Mouse (Mus musculus) hindbrain, embryonic 12.5 days (tissue): ENCODE measurements around the gene Rarg. TPM values are rescaled to one million over a fixed set of nuclear protein-coding genes. Genes with fewer than 3 reads are reported as not detected.

Experiments
- ATAC-seq: fragments of 200-750 bp; cut with Nextera tagmentation; 2 replicates; pipeline ENCODE4 v1.8.0; 2017; ENCODE audit warnings: moderate TSS enrichment; ENCODE audit not compliant: low FRiP score
- H3K27ac ChIP-seq: fragments of 300-500 bp; sonication (generic); 2 replicates; pipeline ENCODE4 v1.5.1; 2016; ENCODE audit warnings: mild to moderate bottlenecking
- H3K27me3 ChIP-seq: fragments of 300-500 bp; sonication (generic); 2 replicates; pipeline ENCODE4 v1.6.1; 2016; ENCODE audit warnings: mild to moderate bottlenecking
- H3K36me3 ChIP-seq: fragments of 300-500 bp; sonication (generic); 2 replicates; pipeline ENCODE4 v1.6.1; 2016; ENCODE audit warnings: mild to moderate bottlenecking
- H3K4me1 ChIP-seq: fragments of 300-500 bp; sonication (generic); 2 replicates; pipeline ENCODE4 v1.6.1; 2016
- H3K4me2 ChIP-seq: fragments of 300-500 bp; sonication (generic); replicated peaks from 2 replicates; pipeline ENCODE4 v1.6.1; 2016; ENCODE audit warnings: mild to moderate bottlenecking
- H3K4me3 ChIP-seq: fragments of 300-500 bp; sonication (generic); 2 replicates; pipeline ENCODE4 v1.5.1; 2016; ENCODE audit warnings: mild to moderate bottlenecking
- H3K9ac ChIP-seq: fragments of 300-500 bp; sonication (generic); 2 replicates; pipeline ENCODE4 v1.6.1; 2016; ENCODE audit warnings: mild to moderate bottlenecking, moderate library complexity
- H3K9me3 ChIP-seq: fragments of 300-500 bp; sonication (generic); replicated peaks from 2 replicates; pipeline ENCODE4 v1.6.1; 2016; ENCODE audit warnings: mild to moderate bottlenecking
- WGBS: fragments of 180-500 bp; shearing (Covaris S2); methylation state at CpG from one replicate; pipeline ENCODE4 v1.1.7; 2016; 5-methylcytosine and 5-hydroxymethylcytosine counted together
- polyA plus RNA-seq: library from polyadenylated mRNA; unstranded; fragments of >200 nt; fragmentation: Nextera tagmentation; extraction: Ambion mirVana; gene quantifications from 2 replicates; pipeline ENCODE4 v1.2.1, GENCODE M21; 2016

Gene Rarg
- polyA plus RNA-seq, 1 experiment from 2014 or later = 42.2 TPM

DNA sequence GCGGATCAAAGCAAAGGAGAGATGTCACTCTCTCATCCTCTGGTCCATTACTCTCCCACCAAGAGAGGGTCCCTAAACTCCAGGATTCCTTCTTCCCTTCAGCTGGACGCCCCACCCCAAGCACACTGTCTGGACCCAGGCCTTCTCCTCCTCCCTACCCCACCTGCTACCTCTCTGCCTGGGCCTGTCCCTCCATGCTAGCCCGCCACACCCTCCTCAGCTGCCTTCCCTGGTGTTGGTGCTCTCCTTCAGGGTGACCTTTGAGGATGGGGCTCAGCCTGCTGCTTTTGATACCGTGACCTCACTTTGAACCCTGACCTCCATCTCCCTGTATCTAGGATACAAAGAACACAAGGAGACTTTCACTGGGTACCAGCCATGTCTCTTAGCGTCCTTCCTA, 6.8 kb downstream of the Rarg start:
- peaks cover 30% of the 10 kb centered on the region for H3K4me1 ChIP-seq
- H3K4me3 ChIP-seq = no peak overlapping the region
- H3K36me3 ChIP-seq = no peaks in the 10 kb centered on the region
- peaks cover 85% of the 10 kb centered on the region for H3K27me3 ChIP-seq
- H3K4me2 ChIP-seq = no peak overlapping the region
- 57% methylated on average over 5 of the region's 5 CpGs for WGBS
- no peaks in the 10 kb centered on the region for H3K9me3 ChIP-seq
- H3K27ac ChIP-seq = no peak overlapping the region
- ATAC-seq = no peak
- H3K9ac ChIP-seq = no peak overlapping the region

DNA sequence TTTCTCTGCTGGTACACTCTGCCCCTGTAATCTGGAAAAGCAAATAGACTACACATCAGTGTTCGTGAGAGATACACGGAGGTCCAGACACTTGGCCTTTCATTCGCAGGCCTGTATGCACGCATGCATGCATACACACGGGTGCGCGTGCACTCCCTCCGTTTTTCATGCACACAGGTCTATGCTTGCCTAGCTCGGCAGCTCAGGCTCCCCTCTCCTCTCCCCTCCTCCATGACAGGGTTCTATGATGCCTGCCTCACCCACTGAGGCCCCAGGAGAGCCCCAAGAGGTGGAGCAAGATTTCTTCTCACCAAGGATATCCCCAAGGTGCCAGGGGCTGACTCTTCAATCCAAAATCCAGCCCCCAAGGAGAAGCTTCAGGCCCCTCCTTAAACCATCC, 7.3 kb downstream of the Rarg start:
- 43% methylated on average over 9 of the region's 9 CpGs for WGBS
- Histone ChIP-seq H3K27me3 (peaks cover 85% of the 10 kb centered on the region), H3K4me1 (peaks cover 33% of the 10 kb centered on the region), H3K9ac (no peak overlapping the region), H3K4me3 (no peak overlapping the region), H3K4me2 (peak overlapping the region; percentile 97), H3K27ac (peak overlapping the region; percentile 81), H3K9me3 (no peaks in the 10 kb centered on the region), H3K36me3 (no peaks in the 10 kb centered on the region)
- ATAC-seq = no peak

DNA sequence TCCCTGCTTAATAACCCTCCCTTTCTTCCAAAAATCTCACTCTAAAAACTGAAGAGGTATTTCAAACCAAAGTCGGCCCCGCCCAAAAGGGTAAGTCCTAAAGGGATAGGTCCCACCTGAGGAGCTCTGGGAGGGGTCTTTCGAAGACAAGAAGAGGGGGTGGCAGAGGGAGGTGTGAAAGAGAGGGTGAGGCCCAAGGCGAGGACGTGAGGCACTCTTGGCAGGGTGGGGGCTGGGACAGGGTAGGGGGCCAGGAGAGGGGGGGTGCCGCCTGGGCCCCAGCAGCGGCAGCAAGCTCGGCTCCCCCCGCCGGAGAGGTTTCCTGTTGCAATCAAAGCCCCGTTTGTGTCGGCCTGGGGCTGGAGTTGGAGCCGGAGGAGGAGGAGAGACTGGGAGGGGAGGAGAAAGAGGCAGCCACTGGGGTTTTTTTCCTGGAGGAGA, 8.0 kb downstream of the Rarg start:
- H3K4me1 ChIP-seq = peaks cover 35% of the 10 kb centered on the region
- H3K36me3 ChIP-seq = no peaks in the 10 kb centered on the region
- peaks cover 85% of the 10 kb centered on the region for H3K27me3 ChIP-seq
- no peak for ATAC-seq
- H3K27ac ChIP-seq = peak overlapping the region; percentile 81
- WGBS = 2% methylated on average over 13 of the region's 13 CpGs
- 0 out of 2 replicates have a peak overlapping the region, but pooled peaks have one; percentile 23 for H3K9ac ChIP-seq
- H3K4me2 ChIP-seq = peak overlapping the region; percentile 97
- H3K4me3 ChIP-seq = 0 out of 2 replicates have a peak overlapping the region, but pooled peaks have one; percentile 3
- H3K9me3 ChIP-seq = no peaks in the 10 kb centered on the region

DNA sequence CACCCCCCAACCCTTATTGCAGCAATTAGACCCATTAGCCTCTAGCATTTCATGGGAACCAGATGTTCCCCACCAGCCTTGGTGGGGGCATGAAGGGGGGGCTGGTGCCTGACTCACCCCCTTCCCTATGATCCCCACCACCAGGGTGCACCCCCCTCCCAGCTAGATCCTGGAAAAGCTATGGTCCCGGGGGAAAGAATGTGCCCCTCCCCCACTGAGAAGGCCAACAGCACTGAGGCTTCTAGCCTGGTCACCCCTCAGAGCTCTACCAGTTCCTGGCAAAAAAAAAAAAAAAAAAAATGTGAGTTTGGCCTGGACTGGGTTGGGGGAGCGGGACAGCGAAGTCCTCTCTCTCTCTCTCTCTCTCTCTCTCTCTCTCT, 8.5 kb downstream of the Rarg start:
- H3K27ac ChIP-seq = peak overlapping the region; percentile 81
- ATAC-seq = no peak
- H3K27me3 ChIP-seq = peaks cover 85% of the 10 kb centered on the region
- H3K4me2 ChIP-seq = peak overlapping the region; percentile 97
- 11% methylated on average over 3 of the region's 3 CpGs for WGBS
- peaks cover 39% of the 10 kb centered on the region for H3K4me1 ChIP-seq
- H3K36me3 ChIP-seq = no peaks in the 10 kb centered on the region
- H3K9me3 ChIP-seq = no peaks in the 10 kb centered on the region
- H3K9ac ChIP-seq = no peak overlapping the region
- peak overlapping the region; percentile 57; the same call in 1 of the 2 replicates for H3K4me3 ChIP-seq

DNA sequence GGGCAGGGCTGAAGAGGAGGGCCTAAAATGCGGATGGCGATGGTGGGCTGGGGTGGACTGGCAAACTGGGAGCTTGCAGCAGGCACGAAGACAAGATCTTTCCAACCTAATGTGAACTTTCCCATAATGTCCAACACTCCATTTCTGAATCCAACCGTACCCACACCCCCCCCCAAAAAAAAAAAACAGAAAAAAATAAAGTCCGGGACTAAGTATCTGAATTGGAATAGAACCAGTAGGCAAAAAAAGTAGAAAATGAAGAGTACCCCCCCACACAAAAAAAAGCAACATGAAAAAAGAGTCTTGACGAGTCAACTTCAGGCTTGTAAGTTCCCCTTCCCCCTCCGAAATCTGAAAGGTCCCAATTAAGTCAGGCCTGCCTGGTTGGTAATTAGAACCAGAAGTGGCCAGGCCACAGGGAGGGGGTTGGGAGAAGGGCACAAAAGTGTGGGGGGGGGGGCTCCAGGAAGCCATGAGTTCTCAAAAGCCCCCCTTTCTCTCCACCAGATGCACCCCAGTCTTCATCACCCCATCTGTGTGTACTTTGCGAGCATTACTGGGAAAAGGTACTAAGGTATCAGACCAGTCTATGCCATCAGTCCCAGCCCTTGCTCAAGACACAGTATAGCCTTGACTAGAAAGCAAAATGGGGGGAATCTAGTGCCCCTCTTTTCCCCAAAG, 9.0 kb downstream of the Rarg start:
- ATAC-seq = no peak
- H3K9me3 ChIP-seq = no peaks in the 10 kb centered on the region
- H3K27ac ChIP-seq = peak overlapping the region; percentile 86
- no peaks in the 10 kb centered on the region for H3K36me3 ChIP-seq
- H3K4me1 ChIP-seq = peaks cover 44% of the 10 kb centered on the region
- WGBS = 7% methylated on average over 8 of the region's 8 CpGs
- peaks cover 90% of the 10 kb centered on the region for H3K27me3 ChIP-seq
- peak overlapping the region; percentile 60 for H3K9ac ChIP-seq
- H3K4me3 ChIP-seq = peak overlapping the region; percentile 57
- peak overlapping the region; percentile 97 for H3K4me2 ChIP-seq

DNA sequence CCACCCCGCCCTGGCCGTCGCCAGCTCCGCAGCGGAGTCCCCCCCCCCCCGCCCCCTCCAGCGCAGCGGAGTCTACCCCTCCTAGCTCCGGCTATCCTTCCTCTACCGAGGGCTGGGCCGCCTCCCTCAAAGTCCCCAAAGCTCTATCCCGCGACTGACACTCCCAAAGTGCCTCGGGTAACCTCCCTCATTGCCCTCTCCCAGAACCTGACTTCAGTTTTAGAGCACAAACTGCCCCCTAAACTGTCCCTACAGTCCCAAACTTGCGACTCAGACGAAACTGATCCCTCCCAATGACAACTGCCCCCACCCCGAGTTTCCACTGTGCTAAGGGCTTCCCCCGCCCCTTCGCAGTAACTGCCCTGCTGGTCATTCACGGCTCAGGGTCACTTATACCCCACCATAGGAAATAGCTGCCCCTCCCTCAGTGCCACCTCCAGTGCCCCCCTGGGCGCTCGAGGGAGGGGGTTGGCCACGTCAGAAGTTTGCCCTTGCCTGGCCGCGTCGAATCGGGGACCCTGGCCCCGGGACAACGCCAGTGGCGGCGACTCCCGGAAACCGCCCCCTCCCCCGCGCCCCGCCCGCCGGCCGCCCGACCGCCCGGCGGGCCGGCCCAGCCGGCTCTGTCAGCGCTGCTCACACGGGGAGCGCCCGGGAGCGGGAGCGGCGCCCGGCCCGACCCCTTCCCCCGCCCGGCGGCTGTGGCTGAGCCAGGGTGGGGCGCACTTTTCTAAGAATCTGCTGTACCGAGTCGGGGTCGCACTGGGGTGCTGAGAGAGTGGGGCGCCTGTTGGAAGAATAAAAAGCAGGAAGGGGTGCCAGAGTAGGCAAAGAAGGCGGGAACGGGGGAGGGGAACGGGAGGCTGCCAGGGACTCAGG, 9.8 kb downstream of the Rarg start:
- Histone ChIP-seq H3K4me2 (peak overlapping the region; percentile 97), H3K4me3 (peak overlapping the region; percentile 57), H3K27ac (peak overlapping the region; percentile 86), H3K9me3 (no peaks in the 10 kb centered on the region), H3K9ac (peak overlapping the region; percentile 60), H3K4me1 (peaks cover 46% of the 10 kb centered on the region), H3K27me3 (peaks cover 93% of the 10 kb centered on the region), H3K36me3 (no peaks in the 10 kb centered on the region)
- peak; percentile 49 for ATAC-seq
- WGBS = 1% methylated on average over 56 of the region's 65 CpGs

DNA sequence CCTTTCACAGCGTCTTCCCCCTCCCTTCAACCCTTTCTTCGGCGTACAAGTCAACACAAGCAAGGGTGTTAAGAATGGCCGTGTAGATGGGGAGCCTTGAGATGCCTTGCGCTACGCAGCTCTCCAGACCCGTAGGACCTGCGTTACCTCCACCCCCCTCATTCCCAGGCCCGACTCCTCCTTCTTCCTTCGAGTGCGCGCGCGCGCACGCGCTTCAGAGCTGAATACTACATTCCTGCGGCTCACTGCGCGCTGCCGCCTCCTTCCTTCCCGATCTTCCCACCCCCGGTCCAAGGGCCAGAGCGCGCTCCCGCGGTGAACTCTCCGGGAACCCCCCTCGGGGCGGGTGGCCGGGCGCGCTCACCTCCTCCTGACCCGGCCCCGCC, 10.5 kb downstream of the Rarg start:
- peak overlapping the region; percentile 57 for H3K4me3 ChIP-seq
- no peaks in the 10 kb centered on the region for H3K36me3 ChIP-seq
- peak overlapping the region; percentile 97 for H3K4me2 ChIP-seq
- peaks cover 46% of the 10 kb centered on the region for H3K4me1 ChIP-seq
- peak overlapping the region; percentile 86 for H3K27ac ChIP-seq
- peak; percentile 61 for ATAC-seq
- H3K9me3 ChIP-seq = no peaks in the 10 kb centered on the region
- 0% methylated on average over 30 of the region's 35 CpGs for WGBS
- H3K27me3 ChIP-seq = peaks cover 93% of the 10 kb centered on the region
- peak overlapping the region; percentile 60; the same call in 1 of the 2 replicates for H3K9ac ChIP-seq

DNA sequence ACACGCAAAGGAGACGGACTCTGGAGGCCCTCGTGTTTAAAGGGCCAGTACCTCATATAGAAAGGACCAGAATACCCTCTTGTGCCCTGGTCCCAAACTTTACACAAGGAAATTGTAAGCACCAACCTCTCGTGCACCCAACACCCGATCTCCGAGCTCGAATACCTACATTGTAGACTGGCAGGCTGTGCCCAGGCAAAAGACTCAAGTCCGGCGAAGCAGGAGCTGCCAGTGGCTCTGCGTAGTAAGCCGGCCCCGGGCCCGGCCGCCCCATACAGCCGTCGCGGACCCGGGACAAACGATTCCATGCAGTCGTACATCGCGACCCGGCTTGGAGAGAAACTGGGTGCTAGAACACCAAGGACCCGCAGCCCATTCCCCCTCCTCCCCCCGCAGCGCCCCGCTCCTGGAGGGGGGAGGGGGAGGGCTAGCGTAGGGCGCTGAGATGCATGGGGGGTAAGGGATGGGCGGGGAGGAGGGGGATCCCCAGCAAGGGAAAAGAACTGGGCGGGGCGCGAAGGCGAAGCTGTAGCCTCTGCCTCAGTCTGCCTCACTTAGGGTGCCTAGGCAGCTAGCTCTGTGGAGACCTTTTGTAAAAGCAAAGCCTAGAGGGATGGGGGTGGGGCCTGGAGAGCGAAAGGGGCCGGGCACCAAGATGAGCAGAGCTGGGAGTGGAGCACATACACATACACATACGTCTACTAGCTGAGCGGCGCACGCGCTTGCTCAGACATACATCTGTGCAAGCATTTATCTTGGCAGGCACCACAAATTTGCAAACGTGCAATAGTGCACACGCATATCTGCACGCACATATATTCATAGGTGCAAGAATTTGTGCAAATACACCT, 11.2 kb downstream of the Rarg start:
- Histone ChIP-seq H3K36me3 (no peaks in the 10 kb centered on the region), H3K27me3 (peaks cover 95% of the 10 kb centered on the region)

DNA sequence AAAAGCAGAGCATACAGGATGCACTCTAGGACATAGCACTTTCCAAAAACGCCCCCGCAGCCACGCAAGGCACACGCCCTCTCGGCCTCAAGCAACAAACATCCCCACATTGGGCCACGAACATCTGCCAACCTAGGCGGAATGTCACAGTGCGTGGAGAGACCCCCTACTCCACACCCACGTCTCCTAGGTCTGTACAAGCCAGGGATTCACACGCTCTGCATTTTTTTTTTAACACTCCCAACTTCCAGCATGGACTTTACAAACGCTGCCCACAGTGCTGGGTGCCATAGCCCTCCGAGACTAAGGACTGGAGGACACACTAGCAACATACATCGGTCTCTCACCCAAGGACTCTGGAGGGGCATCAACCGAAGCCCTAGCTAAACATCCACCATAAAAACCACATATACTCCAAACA, 11.8 kb downstream of the Rarg start:
- peak overlapping the region; percentile 97 for H3K4me2 ChIP-seq
- H3K4me1 ChIP-seq = peaks cover 46% of the 10 kb centered on the region
- no peaks in the 10 kb centered on the region for H3K36me3 ChIP-seq
- H3K27me3 ChIP-seq = peaks cover 96% of the 10 kb centered on the region
- H3K9me3 ChIP-seq = no peaks in the 10 kb centered on the region
- H3K9ac ChIP-seq = no peak overlapping the region
- H3K4me3 ChIP-seq = peak overlapping the region; percentile 57
- ATAC-seq = no peak
- WGBS = 3% methylated on average over 14 of the region's 14 CpGs
- no peak overlapping the region for H3K27ac ChIP-seq

More for the DNA sequence above, 11.2 kb downstream of the Rarg start:
- peaks cover 46% of the 10 kb centered on the region for H3K4me1 ChIP-seq
- H3K9ac ChIP-seq = peak overlapping the region; percentile 60
- H3K27ac ChIP-seq = peak overlapping the region; percentile 86
- H3K9me3 ChIP-seq = no peaks in the 10 kb centered on the region
- H3K4me2 ChIP-seq = peak overlapping the region; percentile 97
- WGBS = under 1% methylated on average over 41 of the region's 44 CpGs
- ATAC-seq = peak; percentile 80
- H3K4me3 ChIP-seq = peak overlapping the region; percentile 57

DNA sequence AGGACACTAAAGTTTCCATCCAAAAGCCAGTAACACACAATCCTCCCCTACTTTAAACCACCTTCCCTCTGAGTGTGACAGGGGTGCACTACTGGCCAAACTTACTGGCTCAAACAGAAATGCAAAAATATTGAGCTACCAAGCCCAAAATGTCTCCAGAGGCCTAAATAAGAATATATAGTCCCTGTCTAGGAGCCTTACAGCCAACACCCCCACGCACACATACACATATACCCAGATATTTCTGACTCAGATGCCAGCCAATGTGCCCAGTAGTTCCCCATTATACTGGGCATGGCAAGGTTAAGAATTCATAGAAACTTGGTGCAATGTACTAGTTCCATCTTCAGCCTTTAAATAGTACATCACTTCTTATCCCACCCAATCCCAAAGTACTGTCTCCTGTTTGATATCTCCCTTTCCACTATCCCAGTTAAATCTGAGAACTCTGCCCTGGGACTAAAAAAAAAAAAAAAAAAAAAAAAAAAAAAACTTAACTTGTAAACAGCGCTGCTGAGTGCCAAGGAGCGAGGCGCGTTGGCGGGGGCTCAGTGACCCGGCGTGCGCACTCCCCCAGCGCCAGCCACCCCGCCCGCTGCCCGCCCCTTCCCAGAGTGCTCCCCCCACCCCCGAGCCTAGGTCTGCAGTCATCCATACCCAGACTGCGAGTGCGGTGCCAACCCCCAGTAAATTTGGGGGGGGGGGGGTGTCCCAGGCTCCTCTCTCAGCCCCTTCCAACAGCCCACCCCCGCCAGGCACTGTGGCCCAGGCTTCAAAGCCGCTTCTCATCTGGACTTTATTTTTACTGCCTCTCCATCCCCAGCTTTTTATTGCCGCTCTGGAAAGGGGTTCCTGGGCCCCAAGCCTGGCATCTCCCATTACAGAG, 12.8 kb downstream of the Rarg start:
- no peak overlapping the region for H3K27ac ChIP-seq
- peak overlapping the region; percentile 44; the same call in 1 of the 2 replicates for H3K9ac ChIP-seq
- 4% methylated on average over 17 of the region's 19 CpGs for WGBS
- no peak for ATAC-seq
- H3K4me2 ChIP-seq = peak overlapping the region; percentile 97
- peaks cover 46% of the 10 kb centered on the region for H3K4me1 ChIP-seq
- no peaks in the 10 kb centered on the region for H3K36me3 ChIP-seq
- H3K4me3 ChIP-seq = peak overlapping the region; percentile 57
- H3K27me3 ChIP-seq = peaks cover 93% of the 10 kb centered on the region
- H3K9me3 ChIP-seq = no peaks in the 10 kb centered on the region
